Mouse (Mus musculus): ENCODE data around the gene 1700066M21Rik. TPM values are rescaled to one million over a fixed set of nuclear protein-coding genes. Genes with fewer than 3 reads are reported as not detected.

Gene 1700066M21Rik
- polyA plus RNA-seq, 1 experiment from 2014 or later: 11.2 TPM

Other genes with a start within 250 kb of the 1700066M21Rik start
- gene Maip1, start 28.7 kb downstream of the 1700066M21Rik start, polyA plus RNA-seq (2016; fragmentation: Nextera tagmentation; extraction: Ambion mirVana): 11.9 and 13.2 TPM in 2 replicates
- gene Tyw5, start 29.5 kb downstream of the 1700066M21Rik start, polyA plus RNA-seq (2016; fragmentation: Nextera tagmentation; extraction: Ambion mirVana): 19.1 and 21.3 TPM in 2 replicates

Measured in liver, embryonic 12.5 days (tissue).